Mouse (Mus musculus) stomach, embryonic 16.5 days (tissue): ENCODE results near the gene Cdk20. TPM values are rescaled to one million over a fixed set of nuclear protein-coding genes. Genes with fewer than 3 reads are reported as not detected.

Experiments used
- polyA plus RNA-seq: library from polyadenylated mRNA; unstranded; fragments of >200 nt; fragmentation: Nextera tagmentation; extraction: Ambion mirVana; gene quantifications from 2 replicates; pipeline ENCODE4 v1.2.1, GENCODE M21; 2015

Cdk20 gene
- polyA plus RNA-seq, 1 experiment from 2014 or later: 10.1 TPM

Other genes with a start within 250 kb of the Cdk20 start
- gene Cdc14b, start 157.0 kb upstream of the Cdk20 start, polyA plus RNA-seq: 25.2 and 28.9 TPM in 2 replicates
- 55.2 and 61.7 TPM in 2 replicates for gene Aaed1, start 119.6 kb upstream of the Cdk20 start, polyA plus RNA-seq
- gene Ctsl, start 61.4 kb upstream of the Cdk20 start, polyA plus RNA-seq: 240 and 250 TPM in 2 replicates
- gene Fam240b, start 65.5 kb downstream of the Cdk20 start, polyA plus RNA-seq: 0.15 TPM in 1 of 2 replicates, not detected in the other